In genomic region chrX:38179891-38180310, GRCm38 (mm10) we compare ENCODE assay signal across 8 mouse cellular contexts. TPM values are rescaled to one million over a fixed set of nuclear protein-coding genes. Genes with fewer than 3 reads are reported as not detected.
DNase-seq lines count a peak whose midpoint lies in the region; ATAC-seq and TF ChIP-seq lines count a peak whose summit lies in the region.
"Not testable (repeated sequence)": the region's sequence is repeated elsewhere in the genome, so short reads cannot be mapped to it uniquely, and the experiment has no call there.

No protein-coding gene starts in this region.

- peak overlapping the region; percentile 76 for H3K4me3 ChIP-seq in gastrocnemius, adult 2 months
- H3K4me3 ChIP-seq in hindbrain, embryonic 14.5 days (replicated peaks; ENCODE audit: low read length) = peak overlapping the region; percentile 28

- H3K9ac ChIP-seq in hindbrain, embryonic 14.5 days = not testable (repeated sequence)

- intact Hi-C loops in gastrocnemius, adult 2 months (cut with DNase I) = not testable (repeated sequence)

- not testable (repeated sequence) for H3K4me1 ChIP-seq in hindbrain, embryonic 14.5 days (replicated peaks; ENCODE audit: control insufficient read depth, insufficient read depth, low read length)

- ATAC-seq in hindbrain, embryonic 14.5 days (ENCODE audit: low FRiP score) = peak; percentile 84; the same call in 1 of the 2 replicates

- not testable (repeated sequence) for H3K36me3 ChIP-seq in hindbrain, embryonic 14.5 days (replicated peaks; ENCODE audit: control insufficient read depth, insufficient read depth)

- H3K9me3 ChIP-seq in hindbrain, embryonic 14.5 days (ENCODE audit: control insufficient read depth, low read length) = not testable (repeated sequence)

- H3K27me3 ChIP-seq in hindbrain, embryonic 14.5 days (ENCODE audit: control insufficient read depth, insufficient read depth, low read length) = not testable (repeated sequence)

- H3K27ac ChIP-seq in gastrocnemius, adult 2 months; hindbrain, embryonic 14.5 days: not testable (repeated sequence)

- peak; percentile 59 for TF ChIP-seq CTCF in gastrocnemius, adult 2 months (IDR thresholded peaks at IDR 0.05)

- DNase-seq in NIH3T3 (ENCODE audit: low read depth) = peak; percentile 80
- peak; percentile 49 to 56 for DNase-seq in cerebellum, postnatal 25 days
- DNase-seq in gastrocnemius, adult 2 months = peak; percentile 28
- DNase-seq in hindbrain, embryonic 14.5 days (ENCODE audit: low spot score) = peak; percentile 32
- peak; percentile 7 to 18 for DNase-seq in layer of hippocampus, postnatal 36 days
- peak; percentile 35 for DNase-seq in lung, postnatal 14 days
- peak; percentile 18 for DNase-seq in ovary, postnatal 14 days (ENCODE audit: low spot score)
- DNase-seq in thymus, postnatal 36 days = peak; percentile 25 to 28

- peak overlapping the region; percentile 41 for H3K4me2 ChIP-seq in hindbrain, embryonic 14.5 days (replicated peaks)

- 30% methylated on average over 19 of the region's 19 CpGs for WGBS in hindbrain, embryonic 14.5 days

RNA-seq across cellular contexts. Expression of gene Zbtb33, which starts 9.7 kb away (rescaled TPM):
- total RNA-seq in gastrocnemius, adult 2 months (2021) = 1 to 10 TPM; 5.7 to 7.7 TPM
- polyA plus RNA-seq in hindbrain, embryonic 14.5 days (2014; fragmentation: Nextera tagmentation; extraction: Ambion mirVana) = 6.6 and 7.7 TPM in 2 replicates
- 10 to 100 TPM; 24.0 to 25.8 TPM for total RNA-seq in layer of hippocampus, postnatal 36 days (2021)

RNA-seq across cellular contexts. Expression of gene Rhox13, which starts 58.9 kb away (rescaled TPM):
- total RNA-seq in gastrocnemius, adult 2 months (2021) = not detected
- polyA plus RNA-seq in hindbrain, embryonic 14.5 days (2014; fragmentation: Nextera tagmentation; extraction: Ambion mirVana) = not detected in 2 replicates
- not detected for total RNA-seq in layer of hippocampus, postnatal 36 days (2021)

Comparison
In these comparisons a context has a peak if more than half of its experiments do, and no peak if none do; other contexts are left out.
1. DNase-seq: peak in every context shown above with its lines; median percentile 80 in NIH3T3; 52 in cerebellum, postnatal 25 days; 35 in lung, postnatal 14 days; 32 in hindbrain, embryonic 14.5 days; 28 in gastrocnemius, adult 2 months; 26 in thymus, postnatal 36 days; 18 in ovary, postnatal 14 days; 12 in layer of hippocampus, postnatal 36 days.